ENCODE assay signal across 11 mouse cellular contexts in genomic region chr10:77440841-77441755, GRCm38 (mm10). TPM values are rescaled to one million over a fixed set of nuclear protein-coding genes. Genes with fewer than 3 reads are reported as not detected.
DNase-seq lines count a peak whose midpoint lies in the region; ATAC-seq and TF ChIP-seq lines count a peak whose summit lies in the region.
"Had no signal": no experiment of that assay in that cellular context is flagged by ENCODE, and none has a peak within 500 bp of the region (broad histone marks: within the 10 kb centered on the region; RNA-seq: fewer than 3 reads in every experiment).

No protein-coding gene starts in this region.

- ATAC-seq in lung, embryonic 14.5 days (ENCODE audit: insufficient read depth), result peak; percentile 74
- ATAC-seq: activated CD4-positive, CD25-positive, alpha-beta regulatory T cell, adult 4 months had no signal

- no peaks in the 10 kb centered on the region for H3K9me3 ChIP-seq in lung, embryonic 14.5 days (ENCODE audit: low read depth, low read length)
- H3K9me3 ChIP-seq in midbrain, embryonic 10.5 days (replicated peaks), result peaks cover 8% of the 10 kb centered on the region; the same call in 1 of the 2 replicates

- TF ChIP-seq CTCF in lung, embryonic 14.5 days (IDR thresholded peaks at IDR 0.05; ENCODE audit: low read depth), result no peak

- H3K36me3 ChIP-seq in lung, embryonic 14.5 days (ENCODE audit: insufficient read depth), result no peaks in the 10 kb centered on the region
- no peaks in the 10 kb centered on the region for H3K36me3 ChIP-seq in midbrain, embryonic 10.5 days
- H3K36me3 ChIP-seq: neural tube, embryonic 12.5 days had no signal

- no peaks in the 10 kb centered on the region for H3K27me3 ChIP-seq in lung, embryonic 14.5 days (ENCODE audit: insufficient read depth, low read length)
- no peaks in the 10 kb centered on the region for H3K27me3 ChIP-seq in midbrain, embryonic 10.5 days (ENCODE audit: low read depth, poor library complexity, severe bottlenecking)
- H3K27me3 ChIP-seq: neural tube, embryonic 12.5 days had no signal

- peak; percentile 69 to 81 for DNase-seq in adrenal gland, adult (ENCODE audit: inconsistent age in 2 of 2, low spot score in 1 of 2)
- no peak for DNase-seq in adrenal gland, adult 8-10 months
- DNase-seq in fat pad, adult 2 months (ENCODE audit: extremely low read depth, low read depth, low spot score), result peak; percentile 68
- DNase-seq in heart, postnatal 14 days, result peak; percentile 68 to 69
- DNase-seq in lung, embryonic 14.5 days, result peak; percentile 71
- no peak for DNase-seq in MN1 (ENCODE audit: low spot score)
- no peak for DNase-seq in midbrain, embryonic 10.5 days (ENCODE audit: low spot score)
- DNase-seq in T-cell, adult 2 months (ENCODE audit: low spot score), result no peak

- 28% methylated on average over 19 of the region's 19 CpGs for WGBS in lung, embryonic 14.5 days
- 70% methylated on average over 19 of the region's 19 CpGs for WGBS in midbrain, embryonic 10.5 days

- no peak overlapping the region for H3K4me3 ChIP-seq in lung, embryonic 14.5 days (ENCODE audit: low read depth, low read length)
- H3K4me3 ChIP-seq in midbrain, embryonic 10.5 days, result no peak overlapping the region
- H3K4me3 ChIP-seq: erythroblast, embryonic 14.5 days; neural tube, embryonic 12.5 days had no signal

- no peak overlapping the region for H3K9ac ChIP-seq in lung, embryonic 14.5 days
- H3K9ac ChIP-seq: neural tube, embryonic 12.5 days had no signal

- peaks cover 17% of the 10 kb centered on the region for H3K4me1 ChIP-seq in lung, embryonic 14.5 days (ENCODE audit: insufficient read depth)
- peaks cover 4% of the 10 kb centered on the region for H3K4me1 ChIP-seq in midbrain, embryonic 10.5 days
- H3K4me1 ChIP-seq: neural tube, embryonic 12.5 days had no signal

- intact Hi-C loops in heart, postnatal 14 days (cut with DNase I), result no loop called here

- H3K27ac ChIP-seq in lung, embryonic 14.5 days (ENCODE audit: low read depth), result peak overlapping the region; percentile 42; the same call in 1 of the 2 replicates
- no peak overlapping the region for H3K27ac ChIP-seq in midbrain, embryonic 10.5 days (replicated peaks)
- H3K27ac ChIP-seq: neural tube, embryonic 12.5 days had no signal

- peak overlapping the region; percentile 41 for H3K4me2 ChIP-seq in lung, embryonic 14.5 days
- H3K4me2 ChIP-seq: neural tube, embryonic 12.5 days had no signal

RNA-seq across cellular contexts. Expression of gene Adarb1, which starts 23.0 kb away (rescaled TPM):
- 10 to 100 TPM; 17.2 to 74.1 (median 37.1) TPM for total RNA-seq in adrenal gland, adult 8-10 months (2022)
- total RNA-seq in heart, postnatal 14 days (2021), result 10 to 100 TPM; 22.9 to 25.9 TPM
- polyA plus RNA-seq in lung, embryonic 14.5 days (2014; fragmentation: Nextera tagmentation; extraction: Ambion mirVana), result 38.9 and 49.1 TPM in 2 replicates
- polyA plus RNA-seq in midbrain, embryonic 10.5 days (2016; fragmentation: Nextera tagmentation; extraction: Ambion mirVana), result 6.0 and 6.1 TPM in 2 replicates
- polyA plus RNA-seq: erythroblast, embryonic 14.5 days had no signal

Comparison
In these comparisons a context has a peak if more than half of its experiments do, and no peak if none do; other contexts are left out.
1. DNase-seq: peak in adrenal gland, adult (2 of 2), fat pad, adult 2 months (single experiment), heart, postnatal 14 days (2 of 2) and lung, embryonic 14.5 days (single experiment); none in adrenal gland, adult 8-10 months (single experiment), MN1 (single experiment), midbrain, embryonic 10.5 days (single experiment) and T-cell, adult 2 months (single experiment).